Mouse (Mus musculus) embryonic facial prominence, embryonic 13.5 days (tissue): Measurements from ENCODE around the gene Gm20708. TPM values are rescaled to one million over a fixed set of nuclear protein-coding genes. Genes with fewer than 3 reads are reported as not detected.
A peak's percentile ranks its signal among the peaks of the same experiment; 100 is the strongest.

Source experiments
- ATAC-seq: fragments of 200-750 bp; cut with Nextera tagmentation; 2 replicates; pipeline ENCODE4 v1.8.0; 2017; ENCODE audit warnings: low read depth; ENCODE audit not compliant: insufficient number of reproducible peaks, insufficient read depth, low FRiP score, low TSS enrichment
- H3K27ac ChIP-seq: fragments of 300-500 bp; sonication (generic); 2 replicates; pipeline ENCODE4 v1.5.1; 2015; ENCODE audit warnings: moderate library complexity, mild to moderate bottlenecking, inconsistent platforms
- H3K27me3 ChIP-seq: fragments of 300-500 bp; sonication (generic); 2 replicates; pipeline ENCODE4 v1.6.1; 2015; ENCODE audit warnings: mild to moderate bottlenecking, inconsistent platforms
- H3K36me3 ChIP-seq: fragments of 300-500 bp; sonication (generic); 2 replicates; pipeline ENCODE4 v1.6.1; 2015; ENCODE audit warnings: mild to moderate bottlenecking, inconsistent platforms
- H3K4me1 ChIP-seq: fragments of 300-500 bp; sonication (generic); 2 replicates; pipeline ENCODE4 v1.6.1; 2015; ENCODE audit warnings: inconsistent platforms
- H3K4me2 ChIP-seq: fragments of 300-500 bp; sonication (generic); 2 replicates; pipeline ENCODE4 v1.6.1; 2015; ENCODE audit warnings: moderate library complexity, mild to moderate bottlenecking, inconsistent platforms
- H3K4me3 ChIP-seq: fragments of 300-500 bp; sonication (generic); 2 replicates; pipeline ENCODE4 v1.5.1; 2015; ENCODE audit warnings: mild to moderate bottlenecking, inconsistent platforms
- H3K9ac ChIP-seq: fragments of 300-500 bp; sonication (generic); 2 replicates; pipeline ENCODE4 v1.6.1; 2015; ENCODE audit warnings: mild to moderate bottlenecking, inconsistent platforms
- H3K9me3 ChIP-seq: fragments of 300-500 bp; sonication (generic); 2 replicates; pipeline ENCODE4 v1.6.1; 2016; ENCODE audit warnings: inconsistent platforms
- WGBS: fragments of 180-500 bp; shearing (Covaris S2); methylation state at CpG from one replicate; pipeline ENCODE4 v1.1.7; 2015; ENCODE audit warnings: mixed read lengths; 5-methylcytosine and 5-hydroxymethylcytosine counted together
- polyA plus RNA-seq: library from polyadenylated mRNA; unstranded; fragments of >200 nt; fragmentation: Nextera tagmentation; extraction: Ambion mirVana; gene quantifications from 2 replicates; pipeline ENCODE4 v1.2.1, GENCODE M21; 2015

Gm20708 gene
- polyA plus RNA-seq, 1 experiment from 2014 or later: 0.66 TPM

DNA sequence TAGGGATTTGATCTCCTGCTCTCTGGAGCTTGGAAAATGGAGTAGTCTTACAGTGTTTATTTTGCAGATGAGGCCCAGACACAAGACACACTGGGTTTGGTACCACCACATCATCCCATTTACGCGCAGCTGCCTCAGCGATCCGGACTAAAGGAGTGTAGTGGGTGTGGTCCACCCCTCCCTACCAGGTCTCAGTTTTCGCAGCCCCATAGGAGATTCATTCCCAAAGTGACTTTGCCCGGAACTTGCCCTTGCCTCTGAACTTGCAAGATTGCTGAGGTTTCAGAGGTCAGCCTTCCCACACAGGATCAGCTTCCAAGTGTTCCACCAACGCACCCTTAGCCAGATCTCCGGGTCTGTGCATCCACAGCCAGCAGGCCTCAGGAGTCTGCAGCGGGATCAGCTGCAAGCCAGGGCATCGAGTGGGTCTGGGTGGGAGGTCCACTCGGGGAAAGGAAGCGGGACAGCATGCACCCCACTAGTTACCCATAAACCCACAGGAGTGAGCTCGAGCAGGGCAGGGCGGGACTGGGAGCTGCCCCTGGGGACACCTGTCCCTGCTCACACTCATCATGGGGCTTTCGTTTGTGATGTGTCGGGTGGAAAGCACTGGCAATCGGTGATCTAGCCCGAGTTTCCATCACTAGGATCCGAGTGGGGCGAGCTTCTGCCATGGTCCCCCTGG is 78.8 kb downstream of the Gm20708 start:
- Histone ChIP-seq H3K27ac (no peak overlapping the region), H3K36me3 (no peaks in the 10 kb centered on the region), H3K27me3 (peaks cover 47% of the 10 kb centered on the region), H3K9me3 (no peaks in the 10 kb centered on the region), H3K4me1 (peaks cover 40% of the 10 kb centered on the region), H3K9ac (peak overlapping the region; percentile 60; the same call in 1 of the 2 replicates), H3K4me3 (peak overlapping the region; percentile 34), H3K4me2 (peak overlapping the region; percentile 65)
- ATAC-seq: no peak
- WGBS: 12% methylated on average over 20 of the region's 20 CpGs

DNA sequence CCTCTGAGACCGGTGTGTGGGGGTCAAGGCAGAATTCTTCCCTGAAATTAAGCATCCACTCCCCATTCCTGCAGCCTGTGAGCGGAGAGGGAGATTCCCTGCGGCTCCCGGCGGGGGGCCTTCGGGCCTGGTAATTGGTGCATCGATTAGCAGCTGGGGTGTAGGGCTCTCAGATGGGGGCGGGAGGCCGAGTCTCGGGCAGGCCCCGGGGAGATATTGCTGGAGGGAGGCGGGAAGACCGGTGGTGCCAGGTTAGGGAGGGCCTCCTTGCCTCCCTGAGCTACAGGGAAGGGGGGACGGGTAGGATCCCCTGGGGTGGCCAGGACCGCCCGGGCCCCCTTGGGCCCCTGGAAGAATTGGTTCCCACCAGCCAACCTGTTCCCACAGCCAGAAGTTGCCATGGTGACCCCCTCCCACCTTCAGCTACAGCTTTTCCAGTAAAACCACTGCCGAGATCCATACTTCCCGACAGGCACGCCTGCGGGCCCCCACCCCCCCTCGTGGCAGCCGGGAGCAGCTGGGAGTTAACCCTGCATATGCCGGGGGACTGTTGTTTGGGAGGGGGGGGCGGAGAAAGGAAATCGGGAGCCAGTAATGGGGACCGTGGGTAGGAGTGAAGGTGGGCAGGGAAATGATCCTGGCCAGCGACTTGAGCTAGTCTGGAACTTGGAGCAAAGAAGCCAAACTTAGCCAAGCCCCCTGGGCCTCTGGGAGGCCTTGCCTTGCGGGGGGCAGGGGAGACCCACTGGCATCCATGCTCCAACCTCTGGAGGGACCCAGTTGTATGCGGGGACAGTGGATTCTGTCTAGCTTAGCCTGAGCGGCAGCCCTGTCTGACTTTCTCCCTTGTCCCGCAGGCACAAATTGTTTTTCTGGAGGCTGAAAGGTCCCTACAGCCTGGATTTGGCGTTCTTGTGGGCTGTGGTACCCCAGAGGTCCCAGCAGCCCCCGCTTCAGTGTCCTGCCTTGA is 79.7 kb downstream of the Gm20708 start:
- H3K4me3 ChIP-seq: peak overlapping the region; percentile 34
- peak overlapping the region; percentile 65 for H3K4me2 ChIP-seq
- no peaks in the 10 kb centered on the region for H3K36me3 ChIP-seq
- WGBS: 3% methylated on average over 33 of the region's 33 CpGs
- H3K9ac ChIP-seq: peak overlapping the region; percentile 60
- peaks cover 47% of the 10 kb centered on the region for H3K27me3 ChIP-seq
- peaks cover 35% of the 10 kb centered on the region for H3K4me1 ChIP-seq
- peak overlapping the region; percentile 71 for H3K27ac ChIP-seq
- H3K9me3 ChIP-seq: no peaks in the 10 kb centered on the region
- no peak for ATAC-seq

Other genes with a start within 250 kb of the Gm20708 start
- gene Tnrc6c, start 155.4 kb upstream of the Gm20708 start, polyA plus RNA-seq: 18.4 and 22.5 TPM in 2 replicates
- 0.74 and 1.3 TPM in 2 replicates for gene Tmc8, start 27.6 kb upstream of the Gm20708 start, polyA plus RNA-seq
- 19.0 and 20.4 TPM in 2 replicates for gene Tmc6, start 27.5 kb upstream of the Gm20708 start, polyA plus RNA-seq
- gene 6030468B19Rik, start 12.0 kb upstream of the Gm20708 start, polyA plus RNA-seq: 0.50 TPM in 1 of 2 replicates, not detected in the other
- 41.4 and 43.4 TPM in 2 replicates for gene Syngr2, start within 50 bp of the Gm20708 start, polyA plus RNA-seq
- 4.2 and 5.1 TPM in 2 replicates for gene Afmid, start 16.3 kb downstream of the Gm20708 start, polyA plus RNA-seq
- gene Tk1, start 16.4 kb downstream of the Gm20708 start, polyA plus RNA-seq: 143 and 150 TPM in 2 replicates
- gene Birc5, start 39.6 kb downstream of the Gm20708 start, polyA plus RNA-seq: 326 and 344 TPM in 2 replicates
- gene Tmem235, start 51.1 kb downstream of the Gm20708 start, polyA plus RNA-seq: not detected in 2 replicates
- gene Tha1, start 63.8 kb downstream of the Gm20708 start, polyA plus RNA-seq: 2.7 and 2.9 TPM in 2 replicates
- 12.7 and 15.0 TPM in 2 replicates for gene Socs3, start 160.4 kb downstream of the Gm20708 start, polyA plus RNA-seq
- 37.4 and 39.5 TPM in 2 replicates for gene Pgs1, start 176.6 kb downstream of the Gm20708 start, polyA plus RNA-seq